Mouse (Mus musculus) midbrain, embryonic 13.5 days (tissue): Measurements from ENCODE around the gene Prep. TPM values are rescaled to one million over a fixed set of nuclear protein-coding genes. Genes with fewer than 3 reads are reported as not detected.
"Not testable (repeated sequence)": the region's sequence is repeated elsewhere in the genome, so short reads cannot be mapped to it uniquely, and the experiment has no call there.

Experiments used
- ATAC-seq: fragments of 200-750 bp; cut with Nextera tagmentation; 2 replicates; pipeline ENCODE4 v1.8.0; 2017; ENCODE audit warnings: mild to moderate bottlenecking, moderate TSS enrichment, moderate library complexity
- H3K27ac ChIP-seq: fragments of 300-500 bp; sonication (generic); 2 replicates; pipeline ENCODE4 v1.5.1; 2015; ENCODE audit warnings: inconsistent platforms, mild to moderate bottlenecking, moderate library complexity
- H3K27me3 ChIP-seq: fragments of 300-500 bp; sonication (generic); 2 replicates; pipeline ENCODE4 v1.6.1; 2015; ENCODE audit warnings: mild to moderate bottlenecking, inconsistent platforms
- H3K36me3 ChIP-seq: fragments of 300-500 bp; sonication (generic); 2 replicates; pipeline ENCODE4 v1.6.1; 2015; ENCODE audit warnings: mild to moderate bottlenecking, inconsistent platforms
- H3K4me1 ChIP-seq: fragments of 300-500 bp; sonication (generic); replicated peaks from 2 replicates; pipeline ENCODE4 v1.6.1; 2015; ENCODE audit warnings: inconsistent platforms
- H3K4me2 ChIP-seq: fragments of 300-500 bp; sonication (generic); replicated peaks from 2 replicates; pipeline ENCODE4 v1.6.1; 2015; ENCODE audit warnings: moderate library complexity, mild to moderate bottlenecking, inconsistent platforms
- H3K4me3 ChIP-seq: fragments of 300-500 bp; sonication (generic); replicated peaks from 2 replicates; pipeline ENCODE4 v1.5.1; 2015; ENCODE audit warnings: mild to moderate bottlenecking, inconsistent platforms
- H3K9ac ChIP-seq: fragments of 300-500 bp; sonication (generic); replicated peaks from 2 replicates; pipeline ENCODE4 v1.6.1; 2015; ENCODE audit warnings: mild to moderate bottlenecking, inconsistent platforms
- H3K9me3 ChIP-seq: fragments of 300-500 bp; sonication (generic); 2 replicates; pipeline ENCODE4 v1.6.1; 2016; ENCODE audit warnings: mild to moderate bottlenecking, inconsistent platforms
- WGBS: fragments of 180-500 bp; shearing (Covaris S2); methylation state at CpG from one replicate; pipeline ENCODE4 v1.1.7; 2015; 5-methylcytosine and 5-hydroxymethylcytosine counted together
- polyA plus RNA-seq: library from polyadenylated mRNA; unstranded; fragments of >200 nt; fragmentation: Nextera tagmentation; extraction: Ambion mirVana; gene quantifications from 2 replicates; pipeline ENCODE4 v1.2.1, GENCODE M21; 2015

The Prep gene
- polyA plus RNA-seq, 1 experiment from 2014 or later: 23.0 TPM

DNA sequence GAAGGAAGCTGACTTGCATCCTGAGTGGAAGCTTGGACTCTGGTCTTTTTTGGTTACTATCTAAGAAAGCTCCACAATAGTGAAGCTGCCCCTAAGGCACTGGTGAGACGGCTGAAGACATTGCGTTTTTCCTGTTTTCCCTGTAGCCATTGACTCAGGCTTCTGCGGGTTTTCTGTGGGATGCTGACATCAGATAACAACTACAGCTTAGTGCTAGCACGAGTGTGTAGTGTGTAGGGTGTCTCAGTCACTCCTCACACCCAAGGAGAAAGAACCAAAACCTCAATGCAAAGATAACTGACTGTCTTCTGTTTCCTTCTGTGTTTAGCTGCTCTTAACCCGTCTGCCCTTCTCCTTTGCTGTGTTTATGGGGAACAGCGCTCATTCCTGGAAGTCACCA lies 13.5 kb downstream of the Prep start:
- ATAC-seq: no peak
- peaks cover 14% of the 10 kb centered on the region; the same call in 1 of the 2 replicates for H3K36me3 ChIP-seq
- H3K4me1 ChIP-seq: peaks cover 32% of the 10 kb centered on the region
- no peaks in the 10 kb centered on the region for H3K27me3 ChIP-seq
- H3K27ac ChIP-seq: no peak overlapping the region
- H3K9me3 ChIP-seq: no peaks in the 10 kb centered on the region
- H3K4me3 ChIP-seq: no peak overlapping the region
- WGBS: 92% methylated on average over 6 of the region's 6 CpGs
- no peak overlapping the region for H3K4me2 ChIP-seq
- H3K9ac ChIP-seq: no peak overlapping the region

DNA sequence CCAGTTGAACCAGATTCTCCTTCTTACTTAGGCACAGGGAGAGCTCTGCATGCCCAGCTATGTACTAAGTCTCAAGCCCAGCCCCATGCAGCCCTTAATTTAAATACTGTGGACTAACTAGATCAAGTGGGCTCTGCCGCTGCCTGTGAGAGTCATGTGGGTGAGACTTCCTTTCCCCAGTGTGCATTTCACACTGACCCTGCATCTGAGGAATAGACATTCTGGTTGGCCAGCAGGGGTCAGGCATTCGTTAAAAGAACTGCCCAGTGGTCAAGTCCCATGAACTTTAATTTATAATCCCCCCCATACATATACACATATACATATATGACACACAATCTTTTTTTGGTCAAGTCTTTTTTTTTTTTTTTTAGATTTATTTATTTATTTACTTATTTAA lies 15.7 kb downstream of the Prep start:
- ATAC-seq: no peak
- H3K4me3 ChIP-seq: no peak overlapping the region
- 57% methylated on average over 2 of the region's 2 CpGs for WGBS

DNA sequence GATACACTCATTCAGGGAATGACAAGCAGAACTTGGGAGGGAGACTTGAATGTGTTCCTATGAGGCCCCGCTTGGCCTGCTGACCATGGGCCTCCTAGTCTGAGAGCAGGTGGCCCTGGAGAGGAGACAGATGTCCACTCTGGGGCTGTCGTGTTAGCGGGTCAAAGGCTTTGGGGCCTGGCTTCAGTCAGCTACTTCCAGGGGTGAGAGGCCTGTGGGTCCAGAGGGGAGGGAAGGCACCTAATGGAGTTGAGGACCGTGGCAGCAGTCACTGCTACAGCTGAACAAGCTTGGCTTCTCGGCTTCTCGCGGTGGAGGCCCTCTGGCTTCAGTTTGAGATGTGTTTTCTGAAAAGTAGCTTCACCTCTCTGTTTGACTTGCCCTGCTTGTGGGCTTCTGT lies 17.0 kb downstream of the Prep start:
- H3K9me3 ChIP-seq, H3K36me3 ChIP-seq, H3K4me2 ChIP-seq, H3K4me3 ChIP-seq, H3K27ac ChIP-seq, H3K27me3 ChIP-seq, ATAC-seq, H3K9ac ChIP-seq: not testable (repeated sequence)
- WGBS: 43% methylated on average over 7 of the region's 7 CpGs
- peaks cover 14% of the 10 kb centered on the region for H3K4me1 ChIP-seq

More for the DNA sequence above, 15.7 kb downstream of the Prep start:
- H3K9me3 ChIP-seq: no peaks in the 10 kb centered on the region
- peaks cover 5% of the 10 kb centered on the region; the same call in 1 of the 2 replicates for H3K36me3 ChIP-seq
- H3K4me1 ChIP-seq: peaks cover 14% of the 10 kb centered on the region
- H3K4me2 ChIP-seq: no peak overlapping the region
- H3K27ac ChIP-seq: no peak overlapping the region
- no peak overlapping the region for H3K9ac ChIP-seq
- H3K27me3 ChIP-seq: no peaks in the 10 kb centered on the region

DNA sequence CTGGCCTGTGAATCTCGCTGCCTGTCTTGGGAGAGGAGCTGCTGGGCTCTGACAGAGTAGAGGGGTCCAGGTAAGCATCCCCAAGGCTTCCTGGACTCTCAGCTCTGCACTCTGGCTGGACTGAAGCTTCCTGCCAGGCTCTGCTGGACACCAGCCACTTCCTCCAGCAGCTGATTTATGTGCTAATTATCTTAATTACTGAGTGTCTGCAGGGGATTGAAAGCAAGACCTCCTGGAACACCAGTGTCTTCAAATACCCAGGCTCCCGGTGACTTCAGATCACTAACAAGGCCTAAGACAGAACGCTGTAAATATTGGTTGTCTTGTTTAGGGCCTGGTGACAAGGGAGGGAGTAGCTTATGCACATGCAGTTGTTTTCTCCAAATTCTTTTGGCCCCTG lies 17.5 kb downstream of the Prep start:
- H3K9me3 ChIP-seq: no peaks in the 10 kb centered on the region
- no peak overlapping the region for H3K4me3 ChIP-seq
- H3K36me3 ChIP-seq: no peaks in the 10 kb centered on the region
- peaks cover 14% of the 10 kb centered on the region for H3K4me1 ChIP-seq
- no peak overlapping the region for H3K27ac ChIP-seq
- no peak overlapping the region; the same call in 1 of the 2 replicates for H3K9ac ChIP-seq
- H3K27me3 ChIP-seq: no peaks in the 10 kb centered on the region
- H3K4me2 ChIP-seq: no peak overlapping the region
- no peak for ATAC-seq
- WGBS: 32% methylated on average over 3 of the region's 3 CpGs

DNA sequence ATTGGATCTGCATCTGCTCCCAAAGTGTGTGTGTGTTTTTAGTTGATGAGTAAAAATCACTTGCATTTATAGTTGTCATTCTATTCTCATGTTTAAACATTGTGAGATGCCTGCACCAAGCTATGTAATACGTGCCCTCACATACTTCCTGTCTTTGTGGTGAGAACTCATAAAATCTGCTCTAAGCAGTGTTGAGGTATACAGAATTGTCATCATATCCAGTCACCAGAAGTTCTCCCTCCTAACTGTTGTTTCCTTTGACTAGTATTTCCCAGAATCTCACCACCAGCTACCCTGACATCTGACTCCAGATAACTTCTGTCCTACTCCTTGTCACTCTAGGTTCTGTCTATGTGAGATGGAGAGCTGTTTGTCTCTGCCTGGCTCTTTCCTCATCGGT lies 18.3 kb downstream of the Prep start:
- Histone ChIP-seq H3K36me3 (no peaks in the 10 kb centered on the region), H3K9ac (no peak overlapping the region), H3K27me3 (no peaks in the 10 kb centered on the region), H3K4me2 (no peak overlapping the region), H3K27ac (no peak overlapping the region), H3K9me3 (no peaks in the 10 kb centered on the region), H3K4me1 (peaks cover 14% of the 10 kb centered on the region), H3K4me3 (no peak overlapping the region)
- no peak for ATAC-seq
- WGBS: 86% methylated on average over 2 of the region's 2 CpGs

DNA sequence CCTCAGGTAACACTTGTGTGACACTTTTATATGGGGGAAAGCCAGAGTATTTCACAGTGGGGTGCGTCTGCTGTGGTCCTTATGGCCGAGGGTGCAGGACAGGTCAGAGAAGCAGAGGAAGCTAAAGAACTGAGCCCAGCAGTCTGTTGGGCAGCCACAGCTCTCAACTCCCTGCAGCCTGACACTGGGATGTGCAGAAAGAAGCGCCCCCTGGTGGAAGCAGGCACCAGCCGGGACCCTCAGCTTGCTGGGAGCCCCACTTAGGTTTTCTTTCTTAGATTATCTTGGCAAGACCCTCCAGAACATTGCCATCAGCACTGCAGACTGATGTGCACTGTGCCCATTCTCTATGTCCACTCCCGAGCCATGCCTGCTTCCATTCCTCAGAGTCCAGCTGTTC lies 19.6 kb downstream of the Prep start:
- no peak overlapping the region for H3K9ac ChIP-seq
- peak; percentile 28; the same call in 1 of the 2 replicates for ATAC-seq
- H3K27me3 ChIP-seq: no peaks in the 10 kb centered on the region
- H3K36me3 ChIP-seq: no peaks in the 10 kb centered on the region
- no peak overlapping the region for H3K4me2 ChIP-seq
- no peak overlapping the region for H3K27ac ChIP-seq
- H3K4me3 ChIP-seq: no peak overlapping the region
- peaks cover 14% of the 10 kb centered on the region for H3K4me1 ChIP-seq
- WGBS: 57% methylated on average over 5 of the region's 5 CpGs
- no peaks in the 10 kb centered on the region for H3K9me3 ChIP-seq

DNA sequence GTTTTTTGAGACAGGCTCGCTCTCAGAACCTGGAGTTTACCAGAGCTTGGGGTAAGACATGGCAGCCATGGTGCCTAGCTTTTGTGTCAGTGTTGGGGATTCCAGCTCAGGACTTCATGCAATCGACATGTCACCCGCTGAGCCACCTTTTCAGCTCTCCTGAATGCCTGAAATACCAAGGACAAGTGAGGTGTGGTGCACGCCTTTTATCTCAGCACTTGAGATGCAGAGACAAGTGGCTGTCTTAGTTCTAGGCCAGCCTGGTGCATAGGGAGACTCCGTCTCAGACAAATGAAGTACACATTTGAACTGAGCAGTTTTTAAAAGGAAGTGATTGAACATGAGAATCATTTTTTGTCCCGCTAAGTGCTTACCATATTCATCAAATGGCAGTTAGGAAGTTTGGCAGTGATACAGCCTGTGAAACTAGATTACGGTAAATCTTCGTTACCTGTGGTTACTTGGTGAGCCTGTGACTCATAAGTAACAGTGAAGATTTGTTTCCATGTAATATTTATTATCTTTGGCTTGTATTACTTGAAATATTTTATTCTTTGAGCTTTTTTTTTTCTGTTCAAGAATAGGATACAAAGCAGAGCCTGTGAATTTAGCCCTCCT lies 24.6 kb downstream of the Prep start:
- H3K4me3 ChIP-seq: no peak overlapping the region
- no peaks in the 10 kb centered on the region for H3K27me3 ChIP-seq
- H3K36me3 ChIP-seq: peaks cover 32% of the 10 kb centered on the region
- H3K4me2 ChIP-seq: no peak overlapping the region
- no peaks in the 10 kb centered on the region for H3K9me3 ChIP-seq
- no peak for ATAC-seq
- no peak overlapping the region for H3K9ac ChIP-seq
- 54% methylated on average over 8 of the region's 8 CpGs for WGBS
- H3K4me1 ChIP-seq: 0 out of 2 replicates have a peak, but pooled peaks cover 5% of the 10 kb centered on the region
- no peak overlapping the region for H3K27ac ChIP-seq

DNA sequence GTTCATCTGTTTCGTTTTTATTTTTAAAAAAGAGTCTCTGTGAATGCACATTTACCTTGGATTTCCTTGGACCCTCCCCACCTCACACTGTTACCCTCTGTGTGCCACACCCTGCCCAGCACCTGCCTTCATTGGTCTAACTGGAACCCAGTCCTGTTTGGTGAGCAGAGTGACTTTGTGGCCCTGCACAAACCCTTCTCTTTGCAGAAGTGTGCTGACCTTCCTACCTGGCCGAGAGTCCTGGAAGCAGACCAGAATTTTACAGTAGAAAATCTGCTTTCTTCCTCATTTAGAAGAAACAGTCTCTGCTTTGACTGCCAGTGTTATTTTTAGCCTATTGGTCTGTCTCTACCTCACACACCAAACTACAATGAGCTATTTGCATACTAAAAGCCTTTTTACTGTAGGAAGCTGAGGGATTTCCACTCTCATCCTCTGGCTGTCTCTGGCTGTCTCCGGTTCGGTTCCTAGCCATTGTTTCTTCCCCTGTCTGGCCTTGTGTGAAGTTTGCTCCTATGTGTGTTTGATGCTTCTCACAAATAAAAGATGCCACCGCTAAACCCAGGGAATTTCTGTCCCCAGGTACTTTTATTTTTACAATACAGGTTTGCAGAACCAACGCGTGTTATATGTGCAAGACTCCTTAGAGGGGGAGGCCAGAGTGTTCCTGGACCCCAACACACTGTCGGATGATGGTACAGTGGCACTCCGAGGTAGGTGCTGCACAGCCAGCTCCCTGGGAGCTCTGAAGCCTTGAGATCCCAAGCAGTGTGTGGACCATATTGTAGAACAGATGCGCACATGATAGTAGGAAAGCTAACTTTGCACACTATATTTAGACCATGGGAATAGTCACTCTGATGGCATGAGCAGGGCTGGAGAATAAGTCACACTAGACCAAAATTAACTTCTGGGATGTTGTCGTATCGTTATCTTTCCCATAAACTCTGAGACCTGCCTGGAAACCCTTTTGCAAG lies 25.4 kb downstream of the Prep start:
- Histone ChIP-seq H3K4me3 (no peak overlapping the region), H3K36me3 (peaks cover 40% of the 10 kb centered on the region), H3K27me3 (no peaks in the 10 kb centered on the region)

DNA sequence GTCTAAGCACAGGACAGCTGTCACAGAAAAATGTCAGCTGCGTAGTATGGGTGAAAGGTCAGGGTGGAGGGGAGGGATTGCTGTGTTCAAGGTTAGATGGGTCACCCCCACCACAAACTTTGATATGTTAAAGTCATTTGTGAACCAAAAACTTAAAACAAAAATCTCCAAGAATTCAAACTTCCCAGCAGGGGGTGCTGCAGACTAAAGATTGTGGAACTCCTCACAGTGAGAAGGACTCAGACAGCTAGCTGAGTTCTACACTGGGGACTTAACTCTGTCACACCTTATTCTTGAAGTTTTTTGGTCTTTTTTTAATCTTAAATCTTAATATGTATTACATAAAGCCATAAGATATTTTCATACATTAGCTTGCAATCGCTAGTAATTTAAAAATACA lies 31.7 kb downstream of the Prep start:
- Histone ChIP-seq H3K4me3 (no peak overlapping the region), H3K27me3 (no peaks in the 10 kb centered on the region), H3K27ac (no peak overlapping the region), H3K36me3 (peaks cover 58% of the 10 kb centered on the region), H3K4me1 (peaks cover 8% of the 10 kb centered on the region), H3K4me2 (no peak overlapping the region), H3K9ac (no peak overlapping the region), H3K9me3 (no peaks in the 10 kb centered on the region)
- ATAC-seq: no peak
- WGBS: 94% methylated on average over 2 of the region's 2 CpGs

More for the DNA sequence above, 25.4 kb downstream of the Prep start:
- Histone ChIP-seq H3K4me2 (no peak overlapping the region), H3K4me1 (0 out of 2 replicates have a peak, but pooled peaks cover 5% of the 10 kb centered on the region), H3K27ac (no peak overlapping the region), H3K9me3 (no peaks in the 10 kb centered on the region), H3K9ac (no peak overlapping the region)
- no peak for ATAC-seq
- WGBS: 77% methylated on average over 12 of the region's 12 CpGs

DNA sequence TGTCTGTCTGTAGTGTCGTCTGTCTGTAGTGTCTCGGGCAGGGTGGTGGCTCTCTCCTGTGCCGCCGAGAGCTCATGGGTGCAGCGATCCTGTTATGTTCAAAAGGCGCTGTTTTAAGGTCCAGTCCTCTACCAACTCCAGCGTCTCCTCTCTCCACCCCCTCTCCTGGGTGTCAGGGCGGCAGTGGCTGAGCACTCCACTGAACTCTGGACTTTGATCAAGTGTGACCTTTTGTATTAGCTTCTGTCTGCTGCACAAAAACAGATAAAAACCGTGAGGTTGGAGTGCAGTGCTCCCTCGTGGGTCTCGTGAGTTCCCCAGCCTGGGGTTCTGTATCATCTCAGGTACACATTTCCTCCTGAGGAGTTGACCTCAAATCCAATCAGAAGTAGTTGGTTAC lies 33.5 kb downstream of the Prep start:
- Histone ChIP-seq H3K27ac (no peak overlapping the region), H3K36me3 (peaks cover 47% of the 10 kb centered on the region), H3K9ac (no peak overlapping the region), H3K4me1 (peaks cover 12% of the 10 kb centered on the region), H3K9me3 (no peaks in the 10 kb centered on the region), H3K4me2 (no peak overlapping the region), H3K27me3 (no peaks in the 10 kb centered on the region), H3K4me3 (no peak overlapping the region)
- WGBS: 80% methylated on average over 11 of the region's 11 CpGs
- no peak for ATAC-seq

DNA sequence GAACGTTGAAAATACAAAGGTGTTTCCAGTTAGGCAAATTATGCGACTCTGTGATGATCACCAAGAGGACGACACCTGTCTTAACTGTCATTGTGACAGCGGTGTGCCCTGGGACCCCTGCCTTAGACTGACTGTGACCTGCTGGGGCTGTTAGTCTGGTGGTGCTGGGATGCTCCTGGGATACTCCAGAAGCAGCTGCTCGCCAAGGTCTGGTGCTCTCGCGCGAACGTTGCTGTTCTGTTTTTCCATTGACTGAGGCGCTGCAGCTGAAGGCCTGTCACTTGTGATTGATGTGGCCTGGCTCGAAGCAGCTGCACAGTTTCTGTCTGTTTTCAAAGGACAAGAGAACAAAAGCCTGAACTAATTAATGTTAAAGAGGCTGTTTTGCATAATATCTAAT lies 36.2 kb downstream of the Prep start:
- H3K9me3 ChIP-seq: no peaks in the 10 kb centered on the region
- ATAC-seq: peak; percentile 72
- peak overlapping the region; percentile 53; the same call in 1 of the 2 replicates for H3K27ac ChIP-seq
- H3K27me3 ChIP-seq: no peaks in the 10 kb centered on the region
- 45% methylated on average over 11 of the region's 11 CpGs for WGBS
- no peak overlapping the region for H3K4me3 ChIP-seq
- no peak overlapping the region for H3K9ac ChIP-seq
- peaks cover 12% of the 10 kb centered on the region for H3K4me1 ChIP-seq
- H3K36me3 ChIP-seq: peaks cover 41% of the 10 kb centered on the region
- no peak overlapping the region for H3K4me2 ChIP-seq

DNA sequence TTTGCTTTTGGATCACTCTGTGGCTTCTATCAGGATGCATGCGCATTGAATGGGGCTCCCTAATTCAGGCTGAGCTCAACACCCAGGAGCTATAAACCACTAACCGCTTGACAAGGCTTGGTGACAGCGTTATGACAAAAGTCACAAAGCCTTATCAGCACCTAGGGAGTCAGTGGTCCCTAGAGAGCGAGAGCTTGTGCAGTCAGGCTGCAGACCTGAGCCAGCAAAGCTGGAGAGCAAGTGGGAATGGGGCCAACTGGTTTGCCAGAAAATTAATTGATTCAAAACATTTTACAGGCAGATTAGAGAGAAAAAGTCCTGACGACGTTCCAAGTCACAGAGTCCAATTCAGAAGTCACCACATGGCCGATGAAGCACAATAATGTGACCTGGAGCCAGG lies 37.1 kb downstream of the Prep start:
- H3K27ac ChIP-seq: peak overlapping the region; percentile 44; the same call in 1 of the 2 replicates
- H3K9me3 ChIP-seq: no peaks in the 10 kb centered on the region
- ATAC-seq: peak; percentile 61
- no peaks in the 10 kb centered on the region for H3K27me3 ChIP-seq
- H3K36me3 ChIP-seq: peaks cover 41% of the 10 kb centered on the region
- H3K4me3 ChIP-seq: no peak overlapping the region
- 51% methylated on average over 7 of the region's 7 CpGs for WGBS
- no peak overlapping the region for H3K9ac ChIP-seq
- no peak overlapping the region for H3K4me2 ChIP-seq
- peaks cover 12% of the 10 kb centered on the region for H3K4me1 ChIP-seq
